Mouse (Mus musculus): ENCODE measurements around the gene Telo2. TPM values are rescaled to one million over a fixed set of nuclear protein-coding genes. Genes with fewer than 3 reads are reported as not detected.
A peak's percentile ranks its signal among the peaks of the same experiment; 100 is the strongest.
"Not testable (repeated sequence)": the region's sequence is repeated elsewhere in the genome, so short reads cannot be mapped to it uniquely, and the experiment has no call there.

Gene Telo2
- 10 to 100 TPM; 18.4 to 21.9 TPM for total RNA-seq (2021)
- long read RNA-seq, experiment 1, transcript Telo2-202 (21 exons, 3,530 nt) = major isoform, 16 of 25 reads
- long read RNA-seq, experiment 1, partial matches to known transcripts = 0 of 25 reads
- long read RNA-seq, experiment 1, other reads (novel, unspliced or antisense) = 3 of 25 reads
- long read RNA-seq, experiment 2, transcript Telo2-202 (21 exons, 3,530 nt) = major isoform, 27 of 50 reads
- long read RNA-seq, experiment 2, partial matches to known transcripts = 16 of 50 reads
- long read RNA-seq, experiment 2, other reads (novel, unspliced or antisense) = 6 of 50 reads

- peak; percentile 93 to 94 for DNase-seq (ENCODE audit: low spot score in 2 of 2)
Measured at GRCm38 (mm10) chr17:25115664-25116432, at the start of gene Telo2. Gene Telo2 (minus strand): TSS chr17:25115967.

GRCm38 (mm10) chr17:25164770-25165169 is 49.0 kb upstream of the Telo2 start:
- DNase-seq (ENCODE audit: low spot score in 2 of 2) = no peak

GRCm38 (mm10) chr17:25163387-25163786 is 47.6 kb upstream of the Telo2 start:
- no peak for DNase-seq (ENCODE audit: low spot score in 2 of 2)

- no peak for DNase-seq (ENCODE audit: low spot score in 2 of 2)
Measured at GRCm38 (mm10) chr17:25162161-25162560, 46.4 kb upstream of the Telo2 start, which contains the start of gene Ccdc154. Gene Ccdc154 (plus strand): TSS chr17:25162461.

DNA sequence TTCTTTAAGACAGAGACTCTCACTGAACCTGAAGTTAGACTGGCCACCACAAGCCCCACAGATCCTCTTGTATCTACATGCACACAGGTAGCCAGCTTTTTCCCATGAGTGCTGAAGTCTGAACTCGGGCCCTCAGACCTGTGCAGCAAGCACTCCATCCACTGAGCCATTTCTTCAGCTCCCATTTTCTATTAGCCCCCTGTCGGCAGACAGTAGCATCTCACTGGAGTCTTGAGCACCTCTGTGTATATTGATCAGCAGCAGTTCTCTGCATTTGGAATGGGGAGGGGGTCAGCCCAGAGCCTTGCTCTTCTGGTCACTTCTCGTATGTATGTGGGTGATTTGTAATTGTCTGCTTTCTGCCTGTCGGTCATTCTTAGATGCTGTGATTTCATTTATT is 24.2 kb upstream of the Telo2 start:
- no peak for DNase-seq (ENCODE audit: low spot score in 2 of 2)

DNA sequence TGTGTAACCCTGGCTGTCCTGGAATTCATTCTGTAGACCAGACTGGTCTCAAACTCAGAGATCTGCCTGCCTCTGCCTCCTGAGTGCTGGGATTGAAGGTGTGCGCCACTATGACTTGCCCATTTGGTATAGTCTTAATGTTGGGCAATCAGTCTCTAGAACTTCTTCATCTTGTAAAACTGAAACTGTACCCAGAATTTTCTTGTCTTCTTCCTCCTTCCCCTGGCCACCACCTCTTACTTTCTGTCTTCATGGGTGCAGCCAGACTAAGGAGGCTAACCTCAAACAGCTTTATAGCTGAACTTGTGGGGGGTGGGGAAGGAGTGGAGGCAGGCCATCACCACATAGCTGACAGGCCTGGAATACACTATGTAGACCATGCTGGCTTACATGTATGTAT is 23.0 kb upstream of the Telo2 start:
- no peak for DNase-seq (ENCODE audit: low spot score in 2 of 2)

DNA sequence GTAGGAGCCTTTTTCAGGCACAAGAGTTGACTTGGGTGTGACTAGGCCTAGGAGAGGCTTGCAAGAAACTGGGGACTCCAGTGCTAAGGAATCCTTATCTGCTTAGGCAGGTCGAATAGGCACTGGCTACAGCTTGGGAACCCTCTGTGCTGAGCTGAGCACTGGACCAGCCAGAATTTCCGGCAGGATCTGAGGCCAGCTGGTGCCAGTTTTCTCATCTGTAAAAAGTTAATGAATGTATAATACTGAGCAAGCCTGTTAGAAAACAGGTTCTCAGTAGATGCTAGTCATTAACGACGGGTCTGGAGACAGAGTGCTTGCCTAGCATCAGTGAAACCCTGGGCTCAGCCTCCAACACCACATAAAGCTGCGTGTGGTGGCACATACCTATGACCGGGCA is 19.9 kb upstream of the Telo2 start:
- no peak for DNase-seq (ENCODE audit: low spot score in 2 of 2)

DNA sequence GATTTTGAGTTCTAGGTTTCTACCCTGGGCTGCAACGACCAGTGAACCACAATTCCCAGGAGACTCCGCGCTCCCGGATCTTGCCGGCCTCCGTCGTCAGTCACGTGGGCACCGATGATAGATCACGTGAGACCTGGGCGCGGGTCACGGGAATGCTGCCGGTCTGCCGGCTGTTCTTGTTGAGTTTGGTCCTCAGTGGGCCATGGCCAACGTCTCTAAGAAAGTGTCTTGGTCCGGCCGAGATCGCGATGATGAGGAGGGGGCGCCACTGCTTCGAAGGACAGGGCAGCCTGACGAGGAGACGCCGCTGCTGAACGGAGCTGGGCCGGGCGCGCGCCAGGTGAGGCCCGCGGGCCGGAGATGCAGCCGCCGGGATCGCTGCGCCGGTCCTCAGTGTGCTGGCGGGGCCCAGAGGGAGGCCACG is 17.5 kb upstream of the Telo2 start, which contains the start of gene Clcn7:
TSS of gene Clcn7 (plus strand) at position 117 of the 424 bp plus-strand sequence.
- DNase-seq (ENCODE audit: low spot score in 2 of 2) = peak; percentile 91 to 94

DNA sequence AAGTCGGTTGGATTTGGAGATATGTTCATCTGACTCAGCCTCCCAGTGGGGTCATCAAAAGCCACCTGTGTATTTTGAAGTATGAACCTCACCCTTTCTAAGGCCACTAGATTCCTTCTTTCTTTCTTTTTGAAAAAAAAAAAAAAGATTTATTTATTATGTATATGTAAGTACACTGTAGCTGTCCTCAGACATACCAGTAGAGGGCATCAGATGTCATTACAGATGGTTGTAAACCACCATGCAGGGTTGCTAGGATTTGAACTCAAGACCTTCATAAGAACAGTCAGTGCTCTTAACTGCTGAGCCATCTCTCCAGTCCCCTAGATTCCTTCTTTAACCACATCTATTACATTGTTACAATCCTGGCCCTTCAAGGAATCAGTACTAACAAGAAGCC is 14.3 kb upstream of the Telo2 start:
- no peak for DNase-seq (ENCODE audit: low spot score in 2 of 2)

GRCm38 (mm10) chr17:25127681-25128080 is 11.9 kb upstream of the Telo2 start:
- no peak for DNase-seq (ENCODE audit: low spot score in 2 of 2)

- DNase-seq (ENCODE audit: low spot score in 2 of 2) = peak in 1 of 2 experiments; percentile 21
Measured at GRCm38 (mm10) chr17:25127079-25127478, 11.3 kb upstream of the Telo2 start.

DNA sequence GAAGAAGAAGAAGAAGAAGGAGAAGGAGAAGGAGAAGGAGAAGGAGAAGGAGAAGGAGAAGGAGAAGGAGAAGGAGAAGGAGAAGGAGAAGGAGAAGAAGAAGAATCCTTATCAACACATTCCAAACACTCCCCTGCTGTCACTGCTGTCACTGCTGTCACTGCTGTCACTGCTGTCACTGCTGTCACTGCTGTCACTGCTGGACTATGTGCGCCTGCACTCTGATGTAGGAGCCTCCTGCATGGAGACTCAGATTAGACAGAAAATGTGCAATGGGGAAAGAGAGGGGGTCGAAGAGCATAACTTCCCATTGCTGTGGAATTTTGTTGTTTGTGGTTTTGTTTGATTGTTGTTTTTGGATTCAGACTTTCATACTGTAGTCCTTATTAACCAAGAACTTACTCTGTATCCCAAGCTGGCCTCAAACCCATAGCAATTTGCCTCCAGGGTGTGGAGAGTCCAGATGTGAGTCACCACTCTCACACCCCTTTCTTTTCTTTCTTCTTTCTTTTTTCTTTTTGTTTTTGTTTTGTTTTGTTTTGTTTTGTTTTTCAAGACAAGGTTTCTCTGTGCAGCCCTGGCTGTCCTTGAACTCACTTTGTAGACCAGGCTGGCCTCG is 9.8 kb upstream of the Telo2 start:
- not testable (repeated sequence) for DNase-seq (ENCODE audit: low spot score in 2 of 2)

DNA sequence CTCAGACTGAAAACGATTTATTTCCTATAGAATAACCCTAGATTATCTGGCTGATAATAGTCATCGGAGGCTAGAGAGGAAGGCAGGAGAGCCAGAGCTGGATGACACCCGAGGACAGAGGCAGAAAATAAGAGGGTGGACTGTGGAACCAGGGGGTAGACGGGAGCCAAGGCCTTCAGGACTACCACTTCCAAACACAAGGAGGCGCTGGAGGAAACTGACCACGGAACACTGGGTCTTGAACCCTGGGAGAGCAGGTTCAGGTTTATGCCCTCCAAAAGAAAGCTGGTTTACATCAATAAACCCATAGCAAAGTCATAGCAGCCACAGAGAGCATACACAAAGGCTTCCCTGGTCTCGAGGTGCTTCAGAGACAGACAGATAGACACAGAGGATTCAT is 8.2 kb upstream of the Telo2 start:
- DNase-seq (ENCODE audit: low spot score in 2 of 2) = no peak

DNA sequence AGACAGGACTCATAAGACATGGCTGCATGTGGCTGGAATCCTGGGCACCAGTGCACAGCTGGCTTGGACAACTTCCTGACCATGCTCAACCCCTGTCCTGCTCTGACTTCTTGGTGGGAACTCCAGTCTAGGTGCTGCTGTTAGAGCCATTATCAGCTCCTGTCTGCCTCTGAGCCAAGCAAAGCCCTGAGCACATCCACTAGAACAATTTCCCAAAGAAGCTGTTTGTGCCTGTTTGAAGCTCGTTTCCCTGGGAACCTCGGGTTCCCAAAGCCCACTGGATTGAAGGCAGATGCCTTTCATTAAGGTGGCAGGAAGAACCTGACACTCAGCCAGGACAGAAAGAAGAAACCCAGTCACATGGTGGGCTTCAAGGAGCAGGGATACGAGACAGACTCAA is 4.6 kb upstream of the Telo2 start, which contains the start of gene Ptx4:
TSS of gene Ptx4 (plus strand) at position 355 of the 400 bp plus-strand sequence.
- DNase-seq (ENCODE audit: low spot score in 2 of 2) = no peak

- peak in 1 of 2 experiments; percentile 40 for DNase-seq (ENCODE audit: low spot score in 2 of 2)
Measured at GRCm38 (mm10) chr17:25117263-25117662, 1.5 kb upstream of the Telo2 start.

DNA sequence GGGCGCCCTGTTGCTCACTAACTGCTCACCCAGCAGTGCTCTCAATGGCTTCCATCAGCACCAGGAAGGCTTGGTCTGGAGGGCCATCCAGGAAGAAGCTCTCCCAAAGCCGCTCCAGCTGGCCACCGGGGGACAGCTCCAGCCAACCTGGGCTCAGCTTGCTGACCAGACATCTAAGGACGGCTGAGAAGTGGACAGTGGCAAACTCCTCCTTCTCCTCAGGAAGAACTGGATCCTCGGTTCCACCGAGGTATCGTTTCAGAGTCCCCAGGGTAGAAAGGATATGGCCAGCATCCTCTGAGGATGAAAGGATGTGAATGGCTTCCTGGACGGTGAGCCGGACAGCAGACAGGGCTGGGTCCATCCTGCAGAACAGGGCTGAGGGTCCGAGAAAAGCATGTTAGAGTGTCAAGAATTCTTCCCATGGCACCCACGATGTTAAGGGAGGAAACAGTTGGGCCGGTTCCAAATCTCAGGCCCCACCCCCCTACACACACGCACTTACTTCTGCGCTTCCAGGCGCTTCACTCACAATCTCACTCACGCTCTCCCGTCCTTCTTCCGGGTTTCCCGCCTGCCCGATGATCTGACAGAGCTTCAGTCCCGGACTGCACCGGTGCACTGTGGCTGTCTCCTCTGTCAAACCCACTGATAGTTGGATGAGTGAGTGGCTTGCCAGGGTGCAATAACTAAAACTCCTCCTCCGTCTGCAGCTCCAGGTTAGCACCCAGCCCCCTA is 690 bp downstream of the Telo2 start:
- no peak for DNase-seq (ENCODE audit: low spot score in 2 of 2)

- no peak for DNase-seq (ENCODE audit: low spot score in 2 of 2)
Measured at GRCm38 (mm10) chr17:25112423-25112810, 3.4 kb downstream of the Telo2 start.

- DNase-seq (ENCODE audit: low spot score in 2 of 2) = no peak
Measured at GRCm38 (mm10) chr17:25111739-25112422, 3.9 kb downstream of the Telo2 start.

DNA sequence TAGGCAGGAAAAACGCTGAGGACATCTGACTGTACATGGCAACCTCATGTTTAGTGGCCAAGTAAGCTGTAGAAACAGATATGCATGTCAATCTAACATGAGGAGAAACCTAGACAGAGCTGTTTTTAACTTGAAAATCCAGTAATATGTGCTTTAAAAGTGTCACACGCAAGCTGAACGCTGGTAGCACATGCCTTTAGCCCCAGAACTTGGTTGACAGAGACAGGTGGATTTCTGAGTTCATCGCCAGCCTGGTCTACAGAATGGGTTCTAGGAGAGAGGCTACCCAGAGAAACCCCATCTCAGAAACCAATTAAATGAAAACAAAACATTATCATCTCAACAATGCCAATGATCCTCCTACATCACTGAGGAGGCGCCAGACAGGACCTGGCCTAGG is 4.5 kb downstream of the Telo2 start:
- no peak for DNase-seq (ENCODE audit: low spot score in 2 of 2)

DNA sequence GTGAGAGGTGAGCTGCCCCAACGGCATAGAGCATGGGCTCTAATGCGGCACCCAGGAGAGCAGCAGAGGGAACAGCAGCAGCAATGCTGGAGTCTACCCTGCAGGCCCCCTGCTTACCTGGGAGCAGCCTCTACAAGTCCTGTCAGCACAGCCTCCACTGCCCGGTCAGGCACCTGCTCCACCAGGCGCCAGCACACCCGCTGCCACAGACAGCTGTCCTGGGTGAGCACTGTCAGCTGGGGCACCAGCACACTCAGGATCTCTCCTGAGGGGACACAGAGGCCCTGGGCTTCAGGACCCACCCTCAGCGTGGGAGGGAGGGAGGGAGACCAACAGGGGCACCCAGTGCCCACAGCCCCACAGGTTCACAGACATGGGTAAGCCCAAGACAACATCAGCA is 5.2 kb downstream of the Telo2 start:
- no peak for DNase-seq (ENCODE audit: low spot score in 2 of 2)

- no peak for DNase-seq (ENCODE audit: low spot score in 2 of 2)
Measured at GRCm38 (mm10) chr17:25109578-25109977, 6.2 kb downstream of the Telo2 start.

All from adrenal gland, adult 18-20 months (tissue).